Mouse (Mus musculus): ENCODE data around the gene Pold4. TPM values are rescaled to one million over a fixed set of nuclear protein-coding genes. Genes with fewer than 3 reads are reported as not detected.

Pold4 gene
- polyA plus RNA-seq, 1 experiment from 2014 or later, result 32.4 TPM

GRCm38 (mm10) chr19:4219943-4220342, 11.8 kb upstream of the Pold4 start:
- ATAC-seq (ENCODE audit: borderline replicate concordance, extremely low read depth, low FRiP score, low TSS enrichment), result no peak
- no peak overlapping the region for H3K9ac ChIP-seq
- H3K4me1 ChIP-seq, result peaks cover 62% of the 10 kb centered on the region
- 83% methylated on average over 6 of the region's 6 CpGs for WGBS
- peak overlapping the region; percentile 25; the same call in 1 of the 2 replicates for H3K4me2 ChIP-seq
- no peaks in the 10 kb centered on the region for H3K9me3 ChIP-seq
- no peaks in the 10 kb centered on the region for H3K27me3 ChIP-seq
- peak overlapping the region; percentile 58; the same call in 1 of the 2 replicates for H3K27ac ChIP-seq
- no peak overlapping the region for H3K4me3 ChIP-seq
- no peaks in the 10 kb centered on the region for H3K36me3 ChIP-seq

GRCm38 (mm10) chr19:4220416-4220815, 11.3 kb upstream of the Pold4 start:
- H3K9ac ChIP-seq, result no peak overlapping the region
- no peaks in the 10 kb centered on the region for H3K36me3 ChIP-seq
- no peak overlapping the region for H3K4me3 ChIP-seq
- peak overlapping the region; percentile 58 for H3K27ac ChIP-seq
- H3K27me3 ChIP-seq, result no peaks in the 10 kb centered on the region
- no peaks in the 10 kb centered on the region for H3K9me3 ChIP-seq
- H3K4me2 ChIP-seq, result peak overlapping the region; percentile 25
- WGBS, result 43% methylated on average over 4 of the region's 4 CpGs
- peaks cover 60% of the 10 kb centered on the region for H3K4me1 ChIP-seq
- 0 out of 2 replicates have a peak, but pooled peaks have one; percentile 6 for ATAC-seq (ENCODE audit: borderline replicate concordance, extremely low read depth, low FRiP score, low TSS enrichment)

DNA sequence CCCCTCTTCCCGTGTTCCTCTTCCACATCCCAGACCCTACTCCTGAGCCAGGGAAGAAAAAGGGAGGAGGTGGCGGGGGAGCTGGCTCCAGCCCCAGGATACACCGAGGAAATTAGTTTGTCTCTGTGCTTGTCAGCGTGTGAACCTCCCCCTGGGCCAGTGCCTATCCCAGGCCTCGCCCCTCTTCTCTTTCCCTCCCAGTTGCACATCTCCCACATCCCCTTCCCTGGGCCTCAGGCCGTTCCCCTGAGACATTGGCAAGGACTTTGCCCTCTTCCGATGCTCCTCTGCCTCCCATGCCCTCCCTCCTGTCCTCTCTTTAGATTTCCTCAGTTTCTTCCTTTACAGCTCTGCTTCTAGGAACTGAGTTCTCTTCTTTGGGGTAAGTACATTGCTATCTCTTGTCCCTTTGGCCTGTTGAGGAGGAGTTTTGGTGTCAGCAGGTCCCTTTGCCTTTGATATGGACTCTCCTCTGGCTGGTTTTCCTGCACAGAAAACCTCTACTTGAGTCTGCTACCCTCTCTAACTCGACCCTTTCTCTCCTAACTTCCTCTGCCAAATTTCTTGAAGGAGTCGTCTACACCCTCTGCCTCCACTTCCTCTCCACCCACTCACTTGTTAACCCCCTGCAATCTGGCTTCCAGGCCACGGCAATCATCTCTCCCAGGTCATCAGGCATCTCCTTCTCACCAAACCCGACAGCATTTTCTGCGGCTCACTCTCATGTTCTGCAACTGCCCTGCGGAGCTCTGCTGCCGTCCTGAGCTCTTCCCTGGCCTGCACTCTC, 10.5 kb upstream of the Pold4 start:
- 25% methylated on average over 14 of the region's 14 CpGs for WGBS
- H3K4me3 ChIP-seq, result no peak overlapping the region
- H3K27ac ChIP-seq, result peak overlapping the region; percentile 58
- ATAC-seq (ENCODE audit: borderline replicate concordance, extremely low read depth, low FRiP score, low TSS enrichment), result peak; percentile 32; the same call in 1 of the 2 replicates
- no peak overlapping the region; the same call in 1 of the 2 replicates for H3K9ac ChIP-seq
- no peaks in the 10 kb centered on the region for H3K27me3 ChIP-seq
- H3K4me1 ChIP-seq, result peaks cover 52% of the 10 kb centered on the region
- no peaks in the 10 kb centered on the region for H3K9me3 ChIP-seq
- peak overlapping the region; percentile 25 for H3K4me2 ChIP-seq
- H3K36me3 ChIP-seq, result no peaks in the 10 kb centered on the region

DNA sequence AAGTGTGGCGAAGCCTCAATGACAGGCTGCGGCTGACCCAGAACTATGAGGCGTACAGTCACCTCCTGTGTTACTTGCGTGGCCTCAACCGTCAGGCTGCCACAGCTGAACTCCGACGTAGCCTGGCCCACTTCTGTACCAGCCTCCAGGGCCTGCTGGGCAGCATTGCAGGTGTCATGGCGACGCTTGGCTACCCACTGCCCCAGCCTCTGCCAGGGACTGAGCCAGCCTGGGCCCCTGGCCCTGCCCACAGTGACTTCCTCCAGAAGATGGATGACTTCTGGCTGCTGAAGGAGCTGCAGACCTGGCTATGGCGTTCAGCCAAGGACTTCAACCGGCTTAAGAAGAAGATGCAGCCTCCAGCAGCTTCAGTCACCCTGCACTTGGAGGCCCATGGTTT, 9.5 kb upstream of the Pold4 start:
- Histone ChIP-seq H3K4me1 (peaks cover 43% of the 10 kb centered on the region), H3K9ac (no peak overlapping the region), H3K4me3 (no peak overlapping the region), H3K9me3 (no peaks in the 10 kb centered on the region), H3K36me3 (no peaks in the 10 kb centered on the region), H3K27ac (0 out of 2 replicates have a peak overlapping the region, but pooled peaks have one; percentile 58), H3K27me3 (no peaks in the 10 kb centered on the region), H3K4me2 (no peak overlapping the region)
- no peak for ATAC-seq (ENCODE audit: borderline replicate concordance, extremely low read depth, low FRiP score, low TSS enrichment)
- 55% methylated on average over 11 of the region's 11 CpGs for WGBS

DNA sequence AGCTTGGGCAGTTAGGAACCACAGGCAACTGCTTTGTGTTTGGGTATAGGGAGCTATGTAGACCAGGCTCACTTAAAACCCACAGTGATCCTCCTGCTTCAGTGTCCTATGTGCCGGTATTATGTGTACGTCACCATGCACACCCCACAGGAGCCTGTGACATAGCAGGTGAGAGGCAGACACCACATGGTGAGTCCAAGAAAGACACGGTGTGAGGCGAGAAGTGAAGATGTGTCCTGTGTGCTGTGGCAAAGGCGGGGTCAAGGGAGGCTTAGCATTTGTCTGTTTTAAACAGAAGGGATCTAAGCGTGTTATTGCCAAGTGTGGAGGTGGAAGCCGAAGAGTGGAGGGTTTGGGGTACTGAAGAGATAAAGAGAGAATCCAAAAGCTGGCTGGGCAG, 4.9 kb upstream of the Pold4 start:
- Histone ChIP-seq H3K27ac (no peak overlapping the region), H3K4me1 (peaks cover 26% of the 10 kb centered on the region), H3K9ac (no peak overlapping the region), H3K36me3 (no peaks in the 10 kb centered on the region), H3K27me3 (peaks cover 14% of the 10 kb centered on the region; the same call in 1 of the 2 replicates), H3K4me2 (no peak overlapping the region), H3K4me3 (no peak overlapping the region), H3K9me3 (no peaks in the 10 kb centered on the region)
- WGBS, result 83% methylated on average over 7 of the region's 7 CpGs
- ATAC-seq (ENCODE audit: borderline replicate concordance, extremely low read depth, low FRiP score, low TSS enrichment), result no peak

GRCm38 (mm10) chr19:4227446-4227845, 4.3 kb upstream of the Pold4 start:
- 57% methylated on average over 5 of the region's 5 CpGs for WGBS
- Histone ChIP-seq H3K4me2 (no peak overlapping the region), H3K9me3 (no peaks in the 10 kb centered on the region), H3K4me3 (no peak overlapping the region), H3K36me3 (no peaks in the 10 kb centered on the region), H3K27me3 (peaks cover 14% of the 10 kb centered on the region; the same call in 1 of the 2 replicates), H3K27ac (0 out of 2 replicates have a peak overlapping the region, but pooled peaks have one; percentile 18), H3K4me1 (peaks cover 23% of the 10 kb centered on the region), H3K9ac (no peak overlapping the region)
- no peak for ATAC-seq (ENCODE audit: borderline replicate concordance, extremely low read depth, low FRiP score, low TSS enrichment)

DNA sequence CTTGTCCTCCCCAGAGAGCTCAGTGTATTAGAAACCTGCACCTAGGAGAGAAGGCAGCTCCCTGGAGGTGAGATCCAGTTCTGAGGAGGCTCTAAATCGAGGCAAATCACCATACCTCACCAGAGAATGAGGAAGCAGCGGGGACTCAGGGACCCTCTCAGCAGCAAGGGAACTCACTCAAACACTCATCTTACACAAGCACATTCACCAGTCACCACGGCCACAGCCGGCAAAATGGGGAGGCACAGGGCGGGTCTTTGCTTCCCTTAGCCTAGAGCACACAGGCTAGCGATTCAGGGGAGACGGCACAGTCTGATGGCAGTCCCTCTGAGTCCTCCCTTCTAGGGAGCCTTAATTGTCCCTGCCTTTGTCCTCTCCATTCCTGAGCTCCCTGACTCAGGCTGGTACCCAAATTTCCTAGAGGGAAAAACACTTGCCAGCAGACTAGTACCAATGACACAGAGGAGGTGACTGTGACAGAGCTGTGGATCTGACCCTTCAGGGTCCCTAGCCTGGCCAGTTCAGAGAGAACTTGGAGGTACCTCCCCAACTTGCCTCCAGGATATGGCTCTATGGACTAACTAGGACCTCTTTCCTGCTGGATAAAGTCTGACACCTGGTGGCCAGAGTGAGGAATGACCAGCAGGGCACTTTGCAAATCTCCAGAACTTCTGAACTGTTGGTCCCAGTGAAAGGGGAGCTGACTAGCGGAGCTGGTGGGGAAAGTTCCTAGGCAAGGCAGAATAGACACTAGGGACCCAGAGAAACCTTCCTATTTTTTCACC, 3.6 kb upstream of the Pold4 start:
- peaks cover 25% of the 10 kb centered on the region for H3K4me1 ChIP-seq
- ATAC-seq (ENCODE audit: borderline replicate concordance, extremely low read depth, low FRiP score, low TSS enrichment), result no peak
- no peak overlapping the region for H3K4me3 ChIP-seq
- H3K27me3 ChIP-seq, result peaks cover 14% of the 10 kb centered on the region; the same call in 1 of the 2 replicates
- H3K27ac ChIP-seq, result 0 out of 2 replicates have a peak overlapping the region, but pooled peaks have one; percentile 18
- H3K36me3 ChIP-seq, result no peaks in the 10 kb centered on the region
- H3K9me3 ChIP-seq, result no peaks in the 10 kb centered on the region
- H3K9ac ChIP-seq, result no peak overlapping the region
- 9% methylated on average over 8 of the region's 8 CpGs for WGBS
- no peak overlapping the region for H3K4me2 ChIP-seq

- Histone ChIP-seq H3K4me3 (no peak overlapping the region), H3K9me3 (no peaks in the 10 kb centered on the region), H3K27ac (no peak overlapping the region), H3K36me3 (no peaks in the 10 kb centered on the region), H3K27me3 (peaks cover 14% of the 10 kb centered on the region; the same call in 1 of the 2 replicates), H3K9ac (no peak overlapping the region), H3K4me1 (peaks cover 25% of the 10 kb centered on the region), H3K4me2 (no peak overlapping the region)
- no peak for ATAC-seq (ENCODE audit: borderline replicate concordance, extremely low read depth, low FRiP score, low TSS enrichment)
- WGBS, result 64% methylated on average over 4 of the region's 4 CpGs
These were observed 2.8 kb upstream of the Pold4 start for GRCm38 (mm10) chr19:4228891-4229290.

GRCm38 (mm10) chr19:4229451-4230076, 2.1 kb upstream of the Pold4 start:
- H3K9ac ChIP-seq, result no peak overlapping the region
- H3K9me3 ChIP-seq, result no peaks in the 10 kb centered on the region
- H3K4me2 ChIP-seq, result no peak overlapping the region
- no peak overlapping the region for H3K4me3 ChIP-seq
- no peak; the same call in 1 of the 2 replicates for ATAC-seq (ENCODE audit: borderline replicate concordance, extremely low read depth, low FRiP score, low TSS enrichment)
- no peaks in the 10 kb centered on the region for H3K36me3 ChIP-seq
- WGBS, result 31% methylated on average over 9 of the region's 9 CpGs
- H3K27me3 ChIP-seq, result peaks cover 14% of the 10 kb centered on the region; the same call in 1 of the 2 replicates
- H3K4me1 ChIP-seq, result peaks cover 25% of the 10 kb centered on the region
- H3K27ac ChIP-seq, result no peak overlapping the region

- Histone ChIP-seq H3K4me1 (peaks cover 25% of the 10 kb centered on the region), H3K9me3 (no peaks in the 10 kb centered on the region), H3K9ac (no peak overlapping the region), H3K27ac (no peak overlapping the region), H3K27me3 (peaks cover 14% of the 10 kb centered on the region; the same call in 1 of the 2 replicates), H3K4me3 (no peak overlapping the region), H3K4me2 (no peak overlapping the region), H3K36me3 (no peaks in the 10 kb centered on the region)
- no peak for ATAC-seq (ENCODE audit: borderline replicate concordance, extremely low read depth, low FRiP score, low TSS enrichment)
- whole genome bisulfite sequencing, result 67% methylated on average over 8 of the region's 8 CpGs
These were observed 1.3 kb upstream of the Pold4 start for GRCm38 (mm10) chr19:4230415-4230814.

- no peak for ATAC-seq (ENCODE audit: borderline replicate concordance, extremely low read depth, low FRiP score, low TSS enrichment)
- WGBS, result 35% methylated on average over 2 of the region's 2 CpGs
- H3K4me2 ChIP-seq, result peak overlapping the region; percentile 71
- peak overlapping the region; percentile 87 for H3K27ac ChIP-seq
- peaks cover 24% of the 10 kb centered on the region for H3K4me1 ChIP-seq
- H3K9ac ChIP-seq, result peak overlapping the region; percentile 40
- H3K36me3 ChIP-seq, result no peaks in the 10 kb centered on the region
- peaks cover 14% of the 10 kb centered on the region; the same call in 1 of the 2 replicates for H3K27me3 ChIP-seq
- H3K9me3 ChIP-seq, result no peaks in the 10 kb centered on the region
- peak overlapping the region; percentile 52 for H3K4me3 ChIP-seq
These were observed 480 bp downstream of the Pold4 start for GRCm38 (mm10) chr19:4232186-4232572.
